Mouse (Mus musculus) thymus, adult 2 months (tissue): ENCODE results near the gene Ppp3ca.

ENCODE experiments used
- CTCF ChIP-seq: fragments of 200-500 bp; IDR thresholded peaks from 2 replicates; pipeline ENCODE4 v1.5.1; 2012; ENCODE audit warnings: mild to moderate bottlenecking, control low read depth, low read length, moderate library complexity, borderline replicate concordance; ENCODE audit not compliant: control insufficient read depth, poor library complexity, insufficient read depth; ENCODE audit errors: extremely low read depth
- POLR2A ChIP-seq: fragments of 200-500 bp; IDR thresholded peaks from 2 replicates; pipeline ENCODE4 v1.6.1; 2012; ENCODE audit warnings: mild to moderate bottlenecking, low read length, control low read depth, moderate library complexity; ENCODE audit not compliant: control insufficient read depth, poor library complexity, insufficient read depth; ENCODE audit errors: extremely low read depth

DNA sequence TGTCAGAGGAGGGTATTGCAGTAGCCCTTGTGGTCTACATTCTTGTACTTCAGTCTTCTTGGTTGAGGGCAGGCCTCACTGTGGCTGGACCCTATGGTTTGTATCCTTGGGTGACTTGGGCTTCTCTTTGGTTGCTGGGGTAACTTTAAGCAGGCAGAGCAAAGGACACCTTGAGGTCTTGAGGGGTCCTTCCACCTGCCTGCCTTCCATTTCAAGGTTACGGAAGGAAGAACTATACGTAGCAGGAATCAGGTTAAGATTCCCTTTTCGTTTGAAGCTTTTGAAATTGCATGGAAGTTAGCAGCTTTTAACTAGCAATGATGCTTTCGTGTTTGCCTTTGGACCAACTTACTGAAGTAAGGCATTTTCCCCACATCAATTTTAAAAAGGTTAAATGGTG, 51.3 kb downstream of the Ppp3ca start:
- TF ChIP-seq POLR2A (no peak), CTCF (no peak)
